Mouse (Mus musculus) hindbrain, embryonic 10.5 days (tissue): ENCODE data around the gene Rnf144b. TPM values are rescaled to one million over a fixed set of nuclear protein-coding genes. Genes with fewer than 3 reads are reported as not detected.

Experiments used
- DNase-seq: peaks from one replicate; pipeline ENCODE4 v3.0.0-alpha.2; 2017; ENCODE audit warnings: low spot score
- H3K27ac ChIP-seq: fragments of 300-500 bp; sonication (generic); 2 replicates; pipeline ENCODE4 v1.5.1; 2016; ENCODE audit warnings: mild to moderate bottlenecking, moderate library complexity
- H3K27me3 ChIP-seq: fragments of 300-500 bp; sonication (generic); 2 replicates; pipeline ENCODE4 v1.6.1; 2016; ENCODE audit warnings: mild to moderate bottlenecking; ENCODE audit not compliant: poor library complexity, insufficient read depth, severe bottlenecking
- H3K36me3 ChIP-seq: fragments of 300-500 bp; sonication (generic); 2 replicates; pipeline ENCODE4 v1.6.1; 2016; ENCODE audit warnings: mild to moderate bottlenecking, moderate library complexity
- H3K4me1 ChIP-seq: fragments of 300-500 bp; sonication (generic); replicated peaks from 2 replicates; pipeline ENCODE4 v1.6.1; 2016; ENCODE audit warnings: mild to moderate bottlenecking
- H3K4me3 ChIP-seq: fragments of 300-500 bp; sonication (generic); 2 replicates; pipeline ENCODE4 v1.5.1; 2016; ENCODE audit warnings: mild to moderate bottlenecking, moderate library complexity
- H3K9me3 ChIP-seq: fragments of 300-500 bp; sonication (generic); 2 replicates; pipeline ENCODE4 v1.6.1; 2016; ENCODE audit warnings: mild to moderate bottlenecking, moderate library complexity
- whole genome bisulfite sequencing: fragments of 180-500 bp; shearing (Covaris S2); methylation state at CpG from one replicate; pipeline ENCODE4 v1.1.7; 2016; 5-methylcytosine and 5-hydroxymethylcytosine counted together
- polyA plus RNA-seq: library from polyadenylated mRNA; unstranded; fragments of >200 nt; fragmentation: Nextera tagmentation; extraction: Ambion mirVana; gene quantifications from 2 replicates; pipeline ENCODE4 v1.2.1, GENCODE M21; 2016

Rnf144b gene
- polyA plus RNA-seq, 1 experiment from 2014 or later: 0.82 TPM

GRCm38 (mm10) chr13:47215815-47216585, 93.5 kb downstream of the Rnf144b start:
- WGBS: 89% methylated on average over 20 of the region's 20 CpGs
- Histone ChIP-seq H3K27me3 (no peaks in the 10 kb centered on the region), H3K4me1 (no peaks in the 10 kb centered on the region), H3K9me3 (no peaks in the 10 kb centered on the region), H3K27ac (no peak overlapping the region), H3K4me3 (no peak overlapping the region), H3K36me3 (no peaks in the 10 kb centered on the region)
- DNase-seq: no peak

- Histone ChIP-seq H3K36me3 (no peaks in the 10 kb centered on the region), H3K9me3 (no peaks in the 10 kb centered on the region)
- DNase-seq: no peak
These were observed 94.7 kb downstream of the Rnf144b start for GRCm38 (mm10) chr13:47217107-47217571.

GRCm38 (mm10) chr13:47218351-47218750, 95.9 kb downstream of the Rnf144b start:
- Histone ChIP-seq H3K36me3 (no peaks in the 10 kb centered on the region), H3K9me3 (no peaks in the 10 kb centered on the region), H3K4me3 (no peak overlapping the region), H3K27me3 (no peaks in the 10 kb centered on the region), H3K27ac (no peak overlapping the region), H3K4me1 (no peaks in the 10 kb centered on the region)
- no peak for DNase-seq
- WGBS: 69% methylated on average over 6 of the region's 6 CpGs

More at GRCm38 (mm10) chr13:47217107-47217571, 94.7 kb downstream of the Rnf144b start:
- Histone ChIP-seq H3K4me1 (no peaks in the 10 kb centered on the region), H3K27me3 (no peaks in the 10 kb centered on the region), H3K27ac (no peak overlapping the region), H3K4me3 (no peak overlapping the region)
- WGBS: 87% methylated on average over 5 of the region's 5 CpGs

- no peaks in the 10 kb centered on the region for H3K9me3 ChIP-seq
- H3K27me3 ChIP-seq: no peaks in the 10 kb centered on the region
- H3K4me1 ChIP-seq: peaks cover 19% of the 10 kb centered on the region
- H3K36me3 ChIP-seq: no peaks in the 10 kb centered on the region
- H3K27ac ChIP-seq: no peak overlapping the region
- WGBS: 88% methylated on average over 10 of the region's 10 CpGs
- H3K4me3 ChIP-seq: no peak overlapping the region
- no peak for DNase-seq
These were observed 98.0 kb downstream of the Rnf144b start for GRCm38 (mm10) chr13:47220426-47220825.

GRCm38 (mm10) chr13:47223576-47224538, 101.4 kb downstream of the Rnf144b start:
- no peak for DNase-seq
- H3K4me1 ChIP-seq: peaks cover 23% of the 10 kb centered on the region
- H3K27ac ChIP-seq: peak overlapping the region; percentile 75
- no peak overlapping the region for H3K4me3 ChIP-seq
- no peaks in the 10 kb centered on the region for H3K9me3 ChIP-seq
- no peaks in the 10 kb centered on the region for H3K27me3 ChIP-seq
- no peaks in the 10 kb centered on the region for H3K36me3 ChIP-seq
- 80% methylated on average over 18 of the region's 18 CpGs for WGBS

- Histone ChIP-seq H3K27me3 (no peaks in the 10 kb centered on the region), H3K36me3 (no peaks in the 10 kb centered on the region), H3K9me3 (no peaks in the 10 kb centered on the region), H3K4me3 (peak overlapping the region; percentile 18; the same call in 1 of the 2 replicates), H3K4me1 (peaks cover 23% of the 10 kb centered on the region), H3K27ac (peak overlapping the region; percentile 75)
- DNase-seq: peak; percentile 32
- WGBS: 14% methylated on average over 14 of the region's 14 CpGs
These were observed 102.3 kb downstream of the Rnf144b start for GRCm38 (mm10) chr13:47224648-47225323.

GRCm38 (mm10) chr13:47225324-47225697, 102.9 kb downstream of the Rnf144b start:
- Histone ChIP-seq H3K27me3 (no peaks in the 10 kb centered on the region), H3K27ac (peak overlapping the region; percentile 75), H3K36me3 (no peaks in the 10 kb centered on the region), H3K4me3 (no peak overlapping the region), H3K4me1 (peaks cover 23% of the 10 kb centered on the region), H3K9me3 (no peaks in the 10 kb centered on the region)
- no peak for DNase-seq
- 75% methylated on average over 3 of the region's 3 CpGs for WGBS

GRCm38 (mm10) chr13:47225802-47226201, 103.3 kb downstream of the Rnf144b start:
- 86% methylated on average over 9 of the region's 9 CpGs for WGBS
- Histone ChIP-seq H3K27me3 (no peaks in the 10 kb centered on the region), H3K27ac (0 out of 2 replicates have a peak overlapping the region, but pooled peaks have one; percentile 9), H3K4me3 (no peak overlapping the region), H3K4me1 (peaks cover 23% of the 10 kb centered on the region), H3K36me3 (no peaks in the 10 kb centered on the region), H3K9me3 (no peaks in the 10 kb centered on the region)
- no peak for DNase-seq

- Histone ChIP-seq H3K4me1 (peaks cover 23% of the 10 kb centered on the region), H3K27ac (no peak overlapping the region), H3K4me3 (no peak overlapping the region), H3K9me3 (no peaks in the 10 kb centered on the region), H3K27me3 (no peaks in the 10 kb centered on the region), H3K36me3 (no peaks in the 10 kb centered on the region)
- 90% methylated on average over 5 of the region's 5 CpGs for WGBS
- no peak for DNase-seq
These were observed 104.1 kb downstream of the Rnf144b start for GRCm38 (mm10) chr13:47226521-47226920.

- no peaks in the 10 kb centered on the region for H3K36me3 ChIP-seq
- no peak overlapping the region for H3K4me3 ChIP-seq
- 93% methylated on average over 8 of the region's 8 CpGs for WGBS
- H3K9me3 ChIP-seq: no peaks in the 10 kb centered on the region
- no peak for DNase-seq
- no peak overlapping the region for H3K27ac ChIP-seq
- peaks cover 27% of the 10 kb centered on the region for H3K4me1 ChIP-seq
- H3K27me3 ChIP-seq: no peaks in the 10 kb centered on the region
These were observed 105.7 kb downstream of the Rnf144b start for GRCm38 (mm10) chr13:47228201-47228600.

- H3K4me1 ChIP-seq: peaks cover 24% of the 10 kb centered on the region
- no peak overlapping the region for H3K4me3 ChIP-seq
- H3K27me3 ChIP-seq: no peaks in the 10 kb centered on the region
- DNase-seq: no peak
- 92% methylated on average over 12 of the region's 12 CpGs for WGBS
- H3K36me3 ChIP-seq: no peaks in the 10 kb centered on the region
- H3K27ac ChIP-seq: peak overlapping the region; percentile 16; the same call in 1 of the 2 replicates
- no peaks in the 10 kb centered on the region for H3K9me3 ChIP-seq
These were observed 106.3 kb downstream of the Rnf144b start for GRCm38 (mm10) chr13:47228626-47229190.

GRCm38 (mm10) chr13:47232163-47232562, 109.7 kb downstream of the Rnf144b start:
- 86% methylated on average over 6 of the region's 6 CpGs for WGBS

More at GRCm38 (mm10) chr13:47232163-47232562, 109.7 kb downstream of the Rnf144b start:
- Histone ChIP-seq H3K27ac (no peak overlapping the region), H3K9me3 (no peaks in the 10 kb centered on the region), H3K36me3 (no peaks in the 10 kb centered on the region), H3K4me3 (no peak overlapping the region), H3K27me3 (no peaks in the 10 kb centered on the region), H3K4me1 (peaks cover 8% of the 10 kb centered on the region; the same call in 1 of the 2 replicates)
- DNase-seq: no peak
